Mouse (Mus musculus) ovary, postnatal 14 days (tissue): Measurements from ENCODE around the gene Arhgef2.

Source experiments
- DNase-seq: peaks from one replicate; pipeline ENCODE4 v3.0.0; 2022; ENCODE audit warnings: low spot score

Gene Arhgef2

DNA sequence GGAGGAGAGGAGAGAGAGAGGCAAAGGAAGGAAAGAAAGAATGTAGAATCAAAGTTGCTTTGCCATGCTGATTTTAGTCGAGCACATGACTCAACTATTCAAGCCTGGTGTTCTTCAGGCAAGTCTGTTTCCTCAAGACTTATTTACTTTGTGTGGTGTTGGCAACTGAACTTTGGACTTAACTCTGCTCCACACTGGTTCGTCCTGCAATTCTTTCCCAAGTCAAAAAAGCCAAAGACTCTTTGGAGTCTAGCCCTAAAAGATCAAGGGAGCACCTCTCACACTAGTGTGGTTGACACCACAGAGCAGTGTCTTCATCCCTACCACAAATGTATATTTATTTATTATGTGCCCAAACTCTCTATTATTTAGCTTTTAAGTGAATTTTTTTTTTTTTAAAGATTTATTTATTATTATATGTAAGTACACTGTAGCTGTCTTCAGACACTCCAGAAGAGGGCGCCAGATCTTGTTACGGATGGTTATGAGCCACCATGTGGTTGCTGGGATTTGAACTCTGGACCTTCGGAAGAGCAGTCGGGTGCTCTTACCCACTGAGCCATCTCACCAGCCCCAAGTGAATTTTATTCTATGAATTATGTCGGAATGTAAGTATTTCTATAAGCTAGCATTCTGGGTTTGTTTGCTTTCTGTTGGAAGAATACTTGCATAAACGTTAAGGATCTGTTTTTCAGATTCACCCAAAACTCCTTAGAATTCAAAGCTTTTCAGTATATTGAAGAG lies 78.6 kb downstream of the Arhgef2 start:
- no peak for DNase-seq

DNA sequence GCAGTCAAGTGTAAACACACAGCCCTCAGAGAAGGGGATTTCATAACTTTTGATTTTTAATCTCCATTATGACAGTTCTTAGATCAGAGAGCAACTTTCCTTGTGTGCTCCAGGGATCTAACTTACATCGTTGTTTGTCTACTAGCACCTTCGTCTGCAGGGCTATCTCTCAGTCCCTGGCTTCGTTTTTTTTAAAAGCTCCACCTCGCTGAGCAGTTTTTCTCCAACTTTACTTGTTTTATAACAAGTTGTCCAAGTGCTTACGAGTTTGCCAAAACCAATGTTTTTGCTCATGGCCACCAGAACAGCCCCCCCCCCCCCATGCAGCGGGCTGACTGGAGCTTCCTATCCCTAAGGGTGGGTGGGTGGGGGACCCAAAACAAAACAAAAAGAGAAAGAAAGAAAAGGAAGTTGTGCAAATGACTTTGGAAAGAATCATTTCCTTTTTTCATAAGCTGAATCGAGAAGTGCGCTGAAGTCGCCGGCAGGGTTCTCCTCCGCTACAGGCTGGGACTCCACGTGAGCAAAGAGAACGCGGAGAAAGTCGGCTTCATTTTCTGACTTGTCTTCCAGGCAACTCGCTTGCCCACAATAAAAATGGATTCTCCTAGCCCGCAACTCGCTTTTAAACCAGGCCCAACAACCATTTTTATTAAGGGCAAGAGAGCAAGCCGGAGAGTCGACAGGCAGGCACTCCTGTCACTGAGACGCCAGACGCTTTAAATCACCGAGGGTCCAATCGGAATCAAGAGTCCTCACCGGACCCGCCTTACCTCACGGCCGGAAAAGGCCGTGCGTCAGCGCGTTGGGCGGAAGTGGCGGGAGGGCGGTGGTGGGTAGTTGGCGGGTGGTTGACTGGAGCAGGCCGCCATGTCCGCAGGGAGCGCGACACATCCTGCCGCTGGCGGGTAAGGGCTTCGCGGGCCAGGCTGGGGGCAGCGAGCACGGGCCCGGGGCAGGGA lies 79.5 kb downstream of the Arhgef2 start, which contains the start of gene Khdc4:
Khdc4 (plus strand) TSS at position 824 of the 962 bp plus-strand sequence.
- DNase-seq, result peak; percentile 94

DNA sequence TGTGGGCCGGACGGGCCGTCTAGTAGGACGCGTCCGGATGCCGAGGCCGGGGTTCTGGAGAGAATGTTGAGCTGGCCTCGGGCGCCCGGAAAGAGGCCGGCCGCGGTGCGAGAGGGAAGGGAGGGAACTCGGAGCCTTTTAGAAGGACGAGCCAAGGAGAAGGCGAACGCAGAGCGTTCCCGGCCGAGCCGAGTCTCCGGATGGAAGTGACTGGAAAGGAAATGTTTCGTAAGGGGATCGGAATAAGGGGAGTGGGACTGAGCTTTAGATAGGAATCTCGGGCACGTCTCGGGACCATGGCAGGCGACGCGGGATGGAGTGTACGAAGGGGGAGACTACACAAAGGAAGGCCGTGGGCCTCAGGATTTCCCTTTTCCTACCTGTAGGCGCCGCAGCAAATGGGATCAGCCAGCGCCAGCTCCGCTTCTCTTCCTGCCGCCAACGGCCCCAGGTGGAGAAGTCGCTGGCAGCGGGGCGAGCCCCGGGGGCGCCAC lies 80.2 kb downstream of the Arhgef2 start:
- DNase-seq, result no peak

DNA sequence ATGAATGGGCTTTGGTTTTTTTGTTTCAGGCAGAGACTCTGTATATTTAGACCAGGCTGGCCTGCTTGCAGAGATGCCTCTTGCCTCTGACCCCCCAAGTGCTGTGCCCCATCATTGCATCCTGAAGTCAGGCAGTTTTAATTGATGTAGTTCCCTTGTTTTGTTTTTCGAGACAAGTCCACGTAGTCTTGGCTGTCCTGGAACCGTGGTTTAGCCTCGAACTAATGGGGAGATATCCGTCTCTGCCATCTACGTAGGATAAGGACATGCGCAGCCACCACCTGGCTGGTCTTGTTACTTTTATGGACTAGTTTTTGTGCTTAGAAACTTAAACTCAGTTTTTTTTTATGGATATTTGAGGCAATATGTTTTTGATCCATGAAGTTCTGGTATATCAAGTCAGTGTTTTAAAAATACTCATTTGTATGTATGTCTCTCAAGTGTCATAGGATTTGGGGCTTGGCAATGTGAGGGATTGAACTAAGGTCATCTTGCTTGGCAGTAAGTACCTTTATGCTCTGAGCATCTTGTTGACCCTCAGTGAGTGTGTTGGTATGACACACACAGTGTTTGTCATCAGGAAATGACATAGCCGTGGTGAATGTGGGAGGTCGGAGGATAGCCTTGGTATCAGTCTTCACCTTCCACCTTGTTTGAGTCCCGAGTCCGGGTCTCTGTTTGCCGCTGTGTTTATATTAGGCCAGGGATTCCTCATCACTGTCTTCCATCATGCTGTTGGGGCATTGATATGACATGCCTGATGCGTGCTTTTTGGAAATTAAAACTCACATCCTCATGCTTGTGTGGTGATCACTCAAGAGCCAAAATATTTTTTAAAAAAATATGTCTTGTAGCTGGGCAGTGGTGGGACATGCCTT lies 81.2 kb downstream of the Arhgef2 start:
- no peak for DNase-seq

DNA sequence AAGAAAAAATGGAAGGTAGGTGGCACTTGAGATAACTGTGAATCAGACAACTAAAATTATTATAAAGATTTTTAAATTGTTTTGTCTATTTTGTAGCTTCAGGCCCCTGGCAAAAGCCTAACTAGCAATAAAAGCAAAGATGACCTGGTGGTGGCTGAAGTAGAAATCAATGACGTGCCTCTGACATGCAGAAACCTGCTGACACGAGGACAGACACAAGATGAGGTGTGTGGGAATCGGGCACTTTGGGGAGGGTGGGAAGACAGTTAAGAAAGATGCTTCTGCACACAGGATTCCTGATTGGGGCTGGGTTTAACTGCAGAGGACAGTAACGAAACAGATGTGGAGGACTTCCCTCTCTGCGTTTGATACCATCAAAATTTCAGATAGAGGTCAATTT lies 83.3 kb downstream of the Arhgef2 start:
- DNase-seq, result no peak

DNA sequence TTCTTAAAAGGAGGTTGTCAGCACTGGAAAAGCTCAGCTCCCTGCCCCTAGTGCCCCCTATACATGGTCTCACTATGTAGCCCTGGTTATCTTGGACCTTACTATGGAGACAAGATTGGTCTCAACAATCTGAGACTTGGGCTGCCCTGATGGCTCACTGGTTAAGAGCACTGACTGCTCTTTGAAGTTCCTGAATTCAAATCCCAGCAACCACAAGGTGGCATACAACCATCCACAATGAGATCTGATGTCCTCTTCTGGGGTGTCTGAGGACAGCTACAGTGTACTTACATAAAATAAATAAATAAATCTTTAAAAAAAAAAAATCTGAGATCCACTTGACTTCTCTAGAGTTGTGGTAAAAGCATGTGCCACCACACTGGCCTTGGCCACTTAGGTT lies 89.8 kb downstream of the Arhgef2 start:
- no peak for DNase-seq
